Mouse (Mus musculus): ENCODE data around the gene Ccr3.

DNA sequence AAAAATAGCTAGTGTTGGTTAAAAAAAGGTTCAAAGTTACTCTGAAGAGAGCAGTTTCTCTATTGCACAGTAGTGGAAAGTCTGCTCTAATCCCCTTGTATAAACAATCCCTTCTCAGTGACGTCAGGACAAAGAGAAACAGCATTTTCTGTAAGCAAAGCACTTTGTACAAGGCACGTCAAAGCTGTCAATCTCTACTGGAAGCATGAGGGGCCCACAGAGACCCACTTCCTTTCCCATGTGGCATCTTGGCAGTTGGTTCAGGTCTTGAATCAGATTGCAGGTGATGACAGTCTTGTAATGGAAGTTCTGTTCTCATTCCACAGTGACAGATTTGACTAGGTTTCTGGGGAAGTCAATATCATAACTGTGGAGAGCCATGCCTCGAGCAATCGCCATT lies 58.0 kb downstream of the Ccr3 start:
- no peak for TF ChIP-seq CTCF (IDR thresholded peaks at IDR 0.05; ENCODE audit: borderline replicate concordance, control insufficient read depth, extremely low read depth, insufficient read depth, low read length, poor library complexity)
- no peak for TF ChIP-seq POLR2A (IDR thresholded peaks at IDR 0.05; ENCODE audit: control insufficient read depth, extremely low read depth, insufficient read depth, low read length, poor library complexity)
